Comparison of ENCODE assay signal across 8 mouse cellular contexts in genomic region chr1:187215181-187216116, GRCm38 (mm10). TPM values are rescaled to one million over a fixed set of nuclear protein-coding genes. Genes with fewer than 3 reads are reported as not detected.
DNase-seq lines count a peak whose midpoint lies in the region; ATAC-seq and TF ChIP-seq lines count a peak whose summit lies in the region.

Gene Spata17, minus strand, starts transcription at chr1:187215465.
Gene Gpatch2, plus strand, starts transcription at chr1:187215508.

- peak within 1 kb of the TSS; percentile 85 for H3K4me3 ChIP-seq in erythroblast, embryonic 14.5 days (replicated peaks)
- H3K4me3 ChIP-seq in heart, embryonic 12.5 days, result peak within 1 kb of the TSS; percentile 93
- peak within 1 kb of the TSS; percentile 79 for H3K4me3 ChIP-seq in kidney, postnatal 0 days (replicated peaks; ENCODE audit: low read depth, low read length)
- H3K4me3 ChIP-seq in liver, embryonic 12.5 days, result peak within 1 kb of the TSS; percentile 83
- H3K4me3 ChIP-seq in stomach, embryonic 15.5 days (replicated peaks), result peak within 1 kb of the TSS; percentile 72

- H3K4me2 ChIP-seq in heart, embryonic 12.5 days, result peak within 1 kb of the TSS; percentile 79
- H3K4me2 ChIP-seq in kidney, postnatal 0 days (ENCODE audit: low read length), result peak within 1 kb of the TSS; percentile 84
- H3K4me2 ChIP-seq in liver, embryonic 12.5 days, result peak within 1 kb of the TSS; percentile 81
- peak within 1 kb of the TSS; percentile 71 for H3K4me2 ChIP-seq in stomach, embryonic 15.5 days

- H3K27me3 ChIP-seq in erythroblast, embryonic 14.5 days (ENCODE audit: control insufficient read depth), result no peaks in the 10 kb centered on the region
- no peaks in the 10 kb centered on the region for H3K27me3 ChIP-seq in heart, embryonic 12.5 days (replicated peaks)
- H3K27me3 ChIP-seq in kidney, postnatal 0 days (ENCODE audit: insufficient read depth, low read length), result no peaks in the 10 kb centered on the region
- H3K27me3 ChIP-seq in liver, embryonic 12.5 days (replicated peaks), result no peaks in the 10 kb centered on the region
- no peaks in the 10 kb centered on the region for H3K27me3 ChIP-seq in stomach, embryonic 15.5 days (replicated peaks)

- peak; percentile 31; the same call in 1 of the 2 replicates for TF ChIP-seq POLR2A in brain, embryonic 14.5 days (IDR thresholded peaks at IDR 0.05; ENCODE audit: borderline replicate concordance, extremely low read depth, insufficient read depth, insufficient read length, poor library complexity, severe bottlenecking)

- ATAC-seq in heart, embryonic 12.5 days (ENCODE audit: insufficient number of reproducible peaks, low FRiP score), result peak; percentile 85
- ATAC-seq in kidney, postnatal 0 days (replicated peaks; ENCODE audit: low FRiP score, low read depth), result peak; percentile 87
- peak; percentile 92 for ATAC-seq in liver, embryonic 12.5 days
- peak; percentile 92 for ATAC-seq in stomach, embryonic 15.5 days (ENCODE audit: insufficient read depth, low FRiP score, low read depth)

- H3K36me3 ChIP-seq in erythroblast, embryonic 14.5 days (ENCODE audit: control insufficient read depth), result no peaks in the 10 kb centered on the region
- 0 out of 2 replicates have a peak, but pooled peaks cover 3% of the 10 kb centered on the region for H3K36me3 ChIP-seq in heart, embryonic 12.5 days
- H3K36me3 ChIP-seq in kidney, postnatal 0 days (ENCODE audit: insufficient read depth, low read length), result no peaks in the 10 kb centered on the region
- no peaks in the 10 kb centered on the region for H3K36me3 ChIP-seq in liver, embryonic 12.5 days
- H3K36me3 ChIP-seq in stomach, embryonic 15.5 days, result no peaks in the 10 kb centered on the region

- no peaks in the 10 kb centered on the region for H3K9me3 ChIP-seq in erythroblast, embryonic 14.5 days (ENCODE audit: control insufficient read depth, low read length)
- no peaks in the 10 kb centered on the region for H3K9me3 ChIP-seq in heart, embryonic 12.5 days (replicated peaks)
- no peaks in the 10 kb centered on the region for H3K9me3 ChIP-seq in kidney, postnatal 0 days (replicated peaks; ENCODE audit: low read length)
- H3K9me3 ChIP-seq in liver, embryonic 12.5 days (replicated peaks), result no peaks in the 10 kb centered on the region
- H3K9me3 ChIP-seq in stomach, embryonic 15.5 days, result no peaks in the 10 kb centered on the region

- no peak for TF ChIP-seq CTCF in brain, embryonic 14.5 days (IDR thresholded peaks at IDR 0.05; ENCODE audit: borderline replicate concordance, extremely low read depth, insufficient read depth, insufficient read length)
- TF ChIP-seq CTCF in kidney, postnatal 0 days (IDR thresholded peaks at IDR 0.05; ENCODE audit: low read depth), result no peak

- H3K27ac ChIP-seq in heart, embryonic 12.5 days (ENCODE audit: poor library complexity, severe bottlenecking), result peak within 1 kb of the TSS; percentile 71
- H3K27ac ChIP-seq in kidney, postnatal 0 days, result peak within 1 kb of the TSS; percentile 83
- H3K27ac ChIP-seq in liver, embryonic 12.5 days, result peak within 1 kb of the TSS; percentile 42
- peak within 1 kb of the TSS; percentile 86 for H3K27ac ChIP-seq in stomach, embryonic 15.5 days

- DNase-seq in CD4-positive helper T cell, adult 2 months (ENCODE audit: low read depth, low spot score), result peak; percentile 80
- peak; percentile 93 for DNase-seq in brain, embryonic 14.5 days (ENCODE audit: low read depth)
- DNase-seq in kidney, postnatal 0 days (ENCODE audit: low spot score), result peak; percentile 92
- DNase-seq in natural killer cell, adult 2 months (ENCODE audit: low spot score in 2 of 2), result peak; percentile 68 to 73

- H3K9ac ChIP-seq in heart, embryonic 12.5 days, result peak within 1 kb of the TSS; percentile 93
- H3K9ac ChIP-seq in kidney, postnatal 0 days (ENCODE audit: low read depth, low read length), result peak within 1 kb of the TSS; percentile 84
- peak within 1 kb of the TSS; percentile 85 for H3K9ac ChIP-seq in liver, embryonic 12.5 days
- H3K9ac ChIP-seq in stomach, embryonic 15.5 days, result peak within 1 kb of the TSS; percentile 42

- WGBS in heart, embryonic 12.5 days, result under 1% methylated on average over 58 of the region's 58 CpGs
- WGBS in kidney, postnatal 0 days, result under 1% methylated on average over 58 of the region's 58 CpGs
- WGBS in liver, embryonic 12.5 days (ENCODE audit: insufficient replicate concordance), result under 1% methylated on average over 58 of the region's 58 CpGs
- under 1% methylated on average over 58 of the region's 58 CpGs for WGBS in stomach, embryonic 15.5 days

- peaks cover 17% of the 10 kb centered on the region for H3K4me1 ChIP-seq in erythroblast, embryonic 14.5 days (ENCODE audit: control insufficient read depth)
- H3K4me1 ChIP-seq in heart, embryonic 12.5 days (replicated peaks), result 0 out of 2 replicates have a peak, but pooled peaks cover 6% of the 10 kb centered on the region
- 0 out of 2 replicates have a peak, but pooled peaks cover 4% of the 10 kb centered on the region for H3K4me1 ChIP-seq in kidney, postnatal 0 days (replicated peaks; ENCODE audit: insufficient read depth, low read length)
- H3K4me1 ChIP-seq in liver, embryonic 12.5 days, result peaks cover 19% of the 10 kb centered on the region
- H3K4me1 ChIP-seq in stomach, embryonic 15.5 days, result no peaks in the 10 kb centered on the region

RNA-seq across cellular contexts. Expression of gene Spata17, which starts in this region (rescaled TPM):
- polyA plus RNA-seq in brain, embryonic 14.5 days (2012; rRNA removed), result 0.83 and 0.96 TPM in 2 replicates
- polyA plus RNA-seq in erythroblast, embryonic 14.5 days (2012), result not detected in 2 replicates
- 0.72 and 1.4 TPM in 2 replicates for polyA plus RNA-seq in heart, embryonic 12.5 days (2016; fragmentation: Nextera tagmentation; extraction: Ambion mirVana)
- 0.86 and 1.1 TPM in 2 replicates for polyA plus RNA-seq in kidney, postnatal 0 days (2015; fragmentation: Nextera tagmentation; extraction: Ambion mirVana)
- polyA plus RNA-seq in liver, embryonic 12.5 days (2016; fragmentation: Nextera tagmentation; extraction: Ambion mirVana), result 0.32 and 0.35 TPM in 2 replicates
- polyA plus RNA-seq in stomach, embryonic 15.5 days (2015; fragmentation: Nextera tagmentation; extraction: Ambion mirVana), result 0.67 TPM in 2 replicates

RNA-seq across cellular contexts. Expression of gene Gpatch2, which starts in this region (rescaled TPM):
- 19.4 and 20.2 TPM in 2 replicates for polyA plus RNA-seq in brain, embryonic 14.5 days (2012; rRNA removed)
- 0.37 and 0.39 TPM in 2 replicates for polyA plus RNA-seq in erythroblast, embryonic 14.5 days (2012)
- polyA plus RNA-seq in heart, embryonic 12.5 days (2016; fragmentation: Nextera tagmentation; extraction: Ambion mirVana), result 16.0 and 16.7 TPM in 2 replicates
- polyA plus RNA-seq in kidney, postnatal 0 days (2015; fragmentation: Nextera tagmentation; extraction: Ambion mirVana), result 11.8 and 12.5 TPM in 2 replicates
- 8.4 and 9.8 TPM in 2 replicates for polyA plus RNA-seq in liver, embryonic 12.5 days (2016; fragmentation: Nextera tagmentation; extraction: Ambion mirVana)
- polyA plus RNA-seq in stomach, embryonic 15.5 days (2015; fragmentation: Nextera tagmentation; extraction: Ambion mirVana), result 15.1 and 19.0 TPM in 2 replicates

Comparison
In these comparisons a context has a peak if more than half of its experiments do, and no peak if none do; other contexts are left out.
1. Peak in every context shown above with its lines: DNase-seq, ATAC-seq, H3K4me3 ChIP-seq and H3K27ac ChIP-seq.
2. H3K9ac ChIP-seq: peak in every context shown above with its lines; median percentile 93 in heart, embryonic 12.5 days; 85 in liver, embryonic 12.5 days; 84 in kidney, postnatal 0 days; 42 in stomach, embryonic 15.5 days.